Mouse (Mus musculus) liver, adult (tissue): ENCODE measurements around the gene Dnajc11.

Source experiments
- GATA4 ChIP-seq: IDR thresholded peaks from 2 replicates; pipeline ENCODE4 v1.6.1; 2014; ENCODE audit warnings: mild to moderate bottlenecking, low read length; ENCODE audit not compliant: insufficient replicate concordance

Dnajc11 gene

DNA sequence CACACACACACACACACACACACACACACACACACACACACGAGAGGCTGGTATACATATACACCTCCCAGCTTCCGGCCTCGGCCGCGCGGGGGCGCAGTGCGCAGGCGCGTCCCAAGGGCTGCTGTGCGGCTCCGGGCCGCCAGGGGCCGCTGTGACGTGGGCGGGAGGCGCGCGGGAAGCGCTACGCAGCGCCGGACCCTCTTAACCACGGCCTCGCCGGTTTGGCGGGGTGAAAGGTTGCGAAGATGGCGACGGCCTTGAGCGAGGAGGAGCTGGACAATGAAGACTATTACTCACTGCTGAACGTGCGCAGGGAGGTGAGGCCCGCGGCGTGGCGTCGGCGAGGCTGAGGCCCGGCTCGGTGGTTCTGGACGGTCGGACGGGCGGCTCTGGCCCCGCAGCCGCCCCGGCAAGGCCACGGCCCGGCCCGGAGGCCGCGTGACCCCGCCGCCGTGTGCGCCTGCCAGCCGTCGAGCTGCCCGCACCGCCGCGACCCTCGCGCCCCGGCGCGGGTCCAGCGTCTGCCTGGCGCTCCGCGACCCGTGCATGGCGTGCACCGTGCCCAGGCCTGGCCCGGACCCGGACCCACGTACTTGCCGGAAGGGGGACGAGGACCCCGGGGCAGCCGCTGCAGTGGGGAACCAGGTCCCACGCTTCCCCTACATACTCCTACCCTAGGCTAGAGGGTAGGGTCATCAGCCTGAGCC is at the start of gene Dnajc11:
TSS of gene Dnajc11 (plus strand) at position 187 of the 710 bp plus-strand sequence.
- peak; percentile 43; the same call in 1 of the 2 replicates for TF ChIP-seq GATA4

DNA sequence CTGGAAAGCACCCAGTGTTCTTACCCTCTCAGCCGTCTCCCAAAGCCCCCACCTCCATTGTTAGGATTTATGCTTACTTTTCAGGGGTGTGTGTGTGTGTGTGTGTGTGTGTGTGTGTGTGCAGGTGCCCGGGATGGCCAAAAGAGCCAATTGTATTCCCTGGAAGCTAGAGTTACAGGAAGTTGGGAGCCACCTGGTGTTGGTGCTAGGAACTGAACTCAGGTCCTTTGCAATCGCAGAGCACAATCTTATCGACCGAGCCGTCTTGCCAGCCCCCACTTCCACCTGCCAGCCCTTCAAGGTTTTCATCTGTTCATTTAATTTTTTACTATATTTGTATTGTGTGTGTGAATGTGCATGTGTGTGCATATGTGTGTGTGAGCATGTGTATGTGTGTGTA is 40.2 kb upstream of the Dnajc11 start:
- TF ChIP-seq GATA4, result no peak

DNA sequence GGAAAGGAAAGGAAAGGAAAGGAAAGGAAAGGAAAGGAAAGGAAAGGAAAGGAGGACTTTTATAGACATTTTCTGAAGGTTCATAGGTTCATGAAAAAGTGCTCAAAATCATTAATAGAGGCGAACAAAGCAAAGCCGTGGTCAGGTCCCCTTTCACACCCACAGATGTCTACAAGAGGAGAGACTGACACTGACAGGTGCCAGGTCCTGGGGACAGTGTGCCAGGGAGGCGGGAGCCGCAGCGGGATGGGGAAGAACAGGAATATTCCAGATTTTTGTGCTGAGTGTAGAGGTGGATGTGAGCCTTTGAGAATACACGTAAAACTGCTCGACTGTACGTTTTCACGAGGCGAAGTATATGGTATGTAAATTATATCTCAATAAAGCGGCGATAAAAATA is 38.6 kb upstream of the Dnajc11 start:
- no peak for TF ChIP-seq GATA4

DNA sequence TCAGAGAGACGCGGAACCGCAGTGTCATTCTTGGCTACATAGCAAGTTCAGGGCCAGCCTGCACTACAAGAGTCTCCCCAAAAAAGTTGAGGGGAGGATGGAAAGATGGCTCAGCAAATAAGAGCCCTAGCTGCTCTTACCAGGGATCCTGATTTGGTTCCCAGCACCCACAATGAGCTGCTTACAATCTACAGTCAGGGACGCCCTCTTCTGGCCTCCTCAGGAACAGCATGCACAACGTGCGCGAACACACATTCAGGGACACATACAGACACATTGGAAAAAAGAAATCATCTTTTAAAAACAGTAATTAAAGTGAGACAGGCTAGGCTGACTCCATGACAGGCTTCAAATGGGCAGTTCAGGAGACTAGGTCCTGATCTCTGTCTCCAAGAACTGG is 37.9 kb upstream of the Dnajc11 start:
- no peak for TF ChIP-seq GATA4

DNA sequence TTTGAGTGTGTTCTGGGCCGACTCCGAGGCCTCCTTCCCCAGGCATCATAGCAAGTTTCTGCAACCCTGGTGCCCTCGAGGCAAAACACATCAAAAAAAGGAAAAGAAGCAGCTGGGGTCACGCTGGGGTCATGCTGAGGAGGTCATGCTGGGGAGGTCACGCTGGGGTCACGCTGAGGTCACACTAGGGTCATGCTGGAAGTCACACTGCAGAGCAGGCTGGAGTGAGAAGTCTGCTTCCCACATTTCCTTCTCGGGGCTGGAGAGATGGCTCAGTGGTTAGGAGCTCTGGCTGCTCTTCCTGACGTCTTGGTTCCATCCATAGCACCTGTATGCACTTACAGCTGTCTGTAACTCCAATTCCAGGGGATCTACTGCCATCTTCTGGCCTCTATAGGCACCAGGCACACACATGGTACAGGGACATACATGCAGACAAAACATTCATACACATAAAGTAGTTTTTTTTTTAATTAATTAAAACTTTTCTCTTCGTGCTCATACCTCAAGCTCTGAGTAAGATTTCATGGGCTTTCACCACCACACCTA is 36.3 kb upstream of the Dnajc11 start:
- TF ChIP-seq GATA4, result no peak

DNA sequence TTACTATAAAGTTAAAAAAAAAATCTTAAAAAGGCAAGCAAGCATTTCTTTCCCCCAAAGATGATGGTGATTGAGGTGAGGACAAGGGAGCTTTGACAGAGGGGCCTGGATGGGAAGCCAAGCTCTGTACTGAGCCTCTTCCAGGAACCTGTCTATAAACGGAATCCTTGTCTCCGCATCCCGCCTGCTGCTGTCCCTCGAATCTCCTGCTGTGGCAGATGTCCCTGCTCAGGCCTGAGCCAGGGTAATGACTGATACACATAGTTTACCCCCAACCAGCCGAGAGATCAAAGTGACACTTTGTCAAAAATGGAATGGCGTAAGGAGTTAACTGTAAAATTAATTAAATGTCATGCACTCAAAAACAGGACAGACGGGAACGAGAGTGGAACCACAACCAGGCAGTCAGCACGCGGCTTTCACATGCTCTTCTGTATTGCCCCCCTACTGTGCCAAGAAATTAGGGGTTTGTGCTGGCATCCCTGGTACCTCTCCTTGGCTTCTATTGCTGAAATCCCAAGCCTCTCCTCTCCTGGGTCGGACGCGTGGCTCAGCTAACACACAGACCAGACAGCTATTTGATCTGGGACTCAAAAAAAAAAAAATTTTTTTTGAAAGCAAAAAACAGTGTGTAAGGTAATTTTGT is 34.8 kb upstream of the Dnajc11 start:
- TF ChIP-seq GATA4, result no peak

DNA sequence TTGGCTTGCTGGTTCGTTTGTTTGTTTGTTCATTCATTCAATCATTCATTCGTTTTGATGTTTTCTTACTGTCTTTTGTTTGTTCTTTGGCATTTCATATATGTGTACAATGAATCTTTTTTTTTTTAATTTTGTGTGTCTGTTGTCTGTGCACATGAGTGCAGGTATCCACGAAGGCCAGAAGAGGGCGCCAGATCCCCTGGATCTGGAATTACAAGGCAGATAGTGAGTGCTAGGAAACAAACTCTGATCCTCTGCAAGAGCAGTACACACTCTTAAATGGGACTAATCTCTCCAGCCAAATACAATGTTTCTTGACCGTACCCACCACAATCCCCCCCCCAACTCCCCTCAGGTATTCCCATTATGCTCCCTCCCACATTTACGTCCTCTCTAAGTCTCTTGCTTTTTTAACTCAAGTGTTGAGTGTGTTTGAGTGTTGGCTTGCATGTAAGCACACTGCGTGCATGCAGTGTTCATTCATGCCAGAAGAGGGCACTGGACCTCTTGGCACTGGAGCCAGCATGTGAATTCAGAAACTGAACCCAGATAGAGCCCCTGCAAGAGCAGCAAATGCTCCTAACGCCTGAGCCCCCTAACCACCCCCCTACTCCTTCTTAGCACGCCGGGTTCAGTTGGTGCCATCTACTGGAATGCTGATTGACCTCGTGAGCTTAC is 33.6 kb upstream of the Dnajc11 start:
- no peak for TF ChIP-seq GATA4

DNA sequence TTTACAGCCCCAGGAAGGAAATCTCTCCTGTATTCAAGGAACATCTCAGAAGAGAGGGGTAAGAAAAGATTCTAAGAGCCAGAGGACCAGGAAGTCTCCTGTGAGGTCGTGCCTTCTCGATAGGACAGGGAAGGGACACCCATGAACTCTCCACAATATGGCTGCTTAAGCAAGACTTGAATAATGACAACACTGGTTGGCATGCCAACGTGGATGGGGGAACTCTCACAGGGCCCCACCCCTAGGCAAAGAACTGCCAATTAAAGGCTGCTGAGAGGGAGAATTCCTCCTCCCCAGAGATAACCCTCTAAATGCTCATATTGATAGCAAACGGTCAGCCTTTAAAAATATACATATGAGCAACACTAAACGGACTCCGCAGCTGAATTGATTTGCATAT is 32.8 kb upstream of the Dnajc11 start:
- TF ChIP-seq GATA4, result no peak

DNA sequence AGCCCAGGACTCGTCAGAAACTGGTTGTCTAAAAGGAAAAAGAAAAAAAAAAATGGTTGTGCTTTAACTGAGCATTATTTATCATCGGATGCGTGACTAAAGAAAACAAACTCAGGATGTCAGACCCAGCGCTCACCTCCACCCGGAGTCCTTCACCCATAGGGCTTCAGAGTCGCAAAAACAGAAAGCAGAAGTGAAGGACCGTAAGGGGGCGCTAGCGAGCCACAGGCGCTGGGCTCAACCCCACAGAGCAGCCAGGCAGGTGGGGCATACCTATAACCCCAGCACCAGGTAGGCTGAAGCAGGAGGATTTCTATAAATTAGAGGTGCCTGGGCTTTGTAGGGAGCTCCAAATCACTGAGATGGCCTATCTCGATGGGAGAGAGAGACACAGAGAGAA is 32.1 kb upstream of the Dnajc11 start:
- no peak for TF ChIP-seq GATA4

DNA sequence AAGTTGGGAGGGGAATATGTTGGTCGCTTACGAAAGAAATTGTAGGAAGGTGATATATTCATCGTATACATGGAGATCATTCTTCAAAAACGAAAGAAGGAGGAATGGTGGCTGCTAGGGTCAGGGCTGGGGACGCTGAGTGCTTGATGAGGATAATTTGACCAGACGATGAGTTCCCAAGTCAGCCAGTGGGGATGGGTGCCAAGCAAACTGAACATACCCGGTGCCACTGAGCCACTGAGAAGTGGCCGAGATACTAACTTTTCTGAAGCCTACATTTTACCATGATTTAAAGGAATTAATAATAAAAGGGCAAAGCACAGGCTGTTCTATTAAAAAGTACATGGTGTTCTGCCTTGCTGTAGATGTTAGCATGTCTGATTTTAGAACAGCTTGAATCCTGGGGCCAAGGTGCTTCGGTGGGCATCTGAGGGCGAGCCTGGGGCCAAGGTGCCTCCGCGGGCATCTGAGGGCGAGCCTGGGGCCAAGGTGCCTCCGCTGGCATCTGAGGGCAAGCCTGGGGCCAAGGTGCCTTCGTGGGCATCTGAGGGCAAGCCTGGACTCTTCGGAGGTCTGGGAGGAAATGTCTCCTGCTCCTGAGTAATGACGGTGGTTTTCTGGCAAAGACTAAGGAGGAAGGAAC is 31.3 kb upstream of the Dnajc11 start:
- no peak for TF ChIP-seq GATA4

DNA sequence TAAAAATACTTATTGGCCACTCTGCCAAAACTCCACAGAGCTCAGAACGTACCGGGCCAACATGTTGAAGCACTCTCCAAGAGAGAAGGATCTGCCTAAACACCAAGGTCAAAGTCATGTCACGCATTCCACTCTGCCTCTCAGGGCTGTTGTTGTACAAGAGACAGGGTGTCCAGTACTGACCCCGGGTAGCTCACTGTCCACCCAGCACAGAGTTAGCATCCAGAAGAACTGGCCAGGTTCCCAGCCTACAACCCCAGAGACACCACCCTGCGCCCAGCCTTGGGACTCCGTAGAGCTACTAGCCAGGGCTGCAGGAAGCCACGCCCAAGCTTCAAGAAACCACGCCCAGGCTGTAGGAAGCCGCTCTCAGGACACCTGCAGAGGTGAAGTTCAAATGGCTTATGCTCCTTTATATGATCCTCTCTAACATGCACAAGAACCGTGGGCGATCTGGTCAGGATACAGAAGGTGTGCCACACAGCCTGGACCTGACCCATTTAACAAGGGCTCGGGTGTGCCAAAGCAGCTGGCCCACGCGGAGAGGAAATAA is 30.7 kb upstream of the Dnajc11 start:
- TF ChIP-seq GATA4, result no peak

DNA sequence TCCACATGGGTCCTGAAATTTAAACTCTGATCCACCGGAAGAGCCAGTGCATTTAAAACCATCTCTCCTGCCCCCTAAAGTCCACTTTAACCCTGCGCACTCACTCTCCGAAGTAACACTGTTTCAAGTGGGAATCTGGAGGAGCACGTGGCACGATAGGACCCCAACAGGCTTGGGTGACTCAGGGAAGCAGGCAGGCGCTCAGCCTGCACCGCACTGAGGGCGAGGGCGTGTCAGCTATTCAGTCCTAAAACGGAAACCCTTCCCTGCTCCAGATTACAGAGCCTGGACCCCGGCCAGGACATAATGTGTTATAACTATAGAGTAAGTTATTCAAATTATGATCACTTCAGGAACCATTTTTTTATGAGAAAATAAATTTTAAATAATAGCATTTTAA is 29.4 kb upstream of the Dnajc11 start:
- TF ChIP-seq GATA4, result peak; percentile 51; the same call in 1 of the 2 replicates

DNA sequence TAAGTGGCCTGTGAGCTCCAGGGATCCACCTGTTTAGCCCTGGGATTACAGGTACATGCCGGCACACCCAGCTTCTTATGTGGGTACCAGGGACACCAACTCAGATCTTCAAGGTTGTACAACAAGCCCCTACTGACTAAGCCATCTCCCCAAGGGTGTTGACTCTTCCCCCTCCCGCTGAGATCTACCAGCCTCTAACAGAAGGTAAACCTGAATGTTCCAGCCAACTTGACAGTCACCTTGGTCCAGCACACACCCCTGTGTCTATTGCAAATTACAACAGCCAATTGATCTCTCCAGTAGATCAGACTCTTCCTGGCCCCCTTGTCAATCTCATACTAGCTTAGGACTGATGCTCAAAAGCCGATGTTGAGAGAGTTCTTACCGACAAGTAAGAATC is 27.9 kb upstream of the Dnajc11 start:
- TF ChIP-seq GATA4, result no peak

DNA sequence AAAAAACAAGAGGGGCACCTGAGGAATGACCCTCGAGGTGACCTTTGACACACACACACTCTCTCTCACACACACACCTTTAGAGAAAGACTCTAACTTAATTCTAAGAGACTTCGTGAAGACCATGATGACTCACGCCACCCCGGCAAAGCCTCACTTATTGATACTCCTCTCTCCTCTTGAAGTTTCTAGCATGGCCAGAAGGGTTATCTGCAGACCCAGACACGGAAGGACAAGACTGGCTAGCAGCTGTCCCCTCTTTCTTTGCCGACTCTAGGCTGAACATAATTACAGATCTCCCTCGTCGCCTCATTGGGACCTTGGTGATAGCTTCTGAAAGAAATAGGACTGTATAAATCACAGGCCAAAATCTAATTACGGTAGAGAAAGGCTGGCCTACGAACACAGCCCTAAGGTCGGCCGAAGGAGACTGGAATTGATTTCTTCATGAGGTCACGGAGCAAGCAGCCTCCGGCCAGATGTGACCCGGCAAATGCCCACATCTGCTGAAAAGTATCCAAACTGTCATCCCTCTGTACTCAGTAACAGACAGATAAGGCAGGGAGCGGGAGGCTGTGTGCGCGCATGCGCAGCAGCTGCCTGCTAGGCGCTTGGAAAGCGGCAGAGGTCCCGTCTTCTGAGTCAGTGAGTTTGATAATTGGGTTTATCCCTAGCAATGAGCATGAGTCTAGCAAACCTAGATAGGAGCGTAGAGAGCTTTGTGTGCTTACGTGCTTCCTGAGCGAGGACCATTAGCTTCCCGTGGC is 25.7 kb upstream of the Dnajc11 start:
- TF ChIP-seq GATA4, result no peak
